Mouse (Mus musculus) heart, postnatal 10 days (tissue): ENCODE measurements around the gene Clta. TPM values are rescaled to one million over a fixed set of nuclear protein-coding genes. Genes with fewer than 3 reads are reported as not detected.

Experiments used
- DNase-seq, 2 experiments: peaks; one replicate each; pipeline ENCODE4 v3.0.0; 2021
- intact Hi-C: fragments of 180-260 bp; cut with DNase I; formaldehyde crosslinking; loops from one replicate; pipeline ENCODE4 v1.15.1; 2025
- total RNA-seq, 2 experiments: library from RNA; stranded (reverse); gene quantifications; 2 replicates each; pipeline ENCODE4 v1.2.3; 2021

Gene Clta
- total RNA-seq, 2 experiments from 2014 or later = 101 to 104 TPM

DNA sequence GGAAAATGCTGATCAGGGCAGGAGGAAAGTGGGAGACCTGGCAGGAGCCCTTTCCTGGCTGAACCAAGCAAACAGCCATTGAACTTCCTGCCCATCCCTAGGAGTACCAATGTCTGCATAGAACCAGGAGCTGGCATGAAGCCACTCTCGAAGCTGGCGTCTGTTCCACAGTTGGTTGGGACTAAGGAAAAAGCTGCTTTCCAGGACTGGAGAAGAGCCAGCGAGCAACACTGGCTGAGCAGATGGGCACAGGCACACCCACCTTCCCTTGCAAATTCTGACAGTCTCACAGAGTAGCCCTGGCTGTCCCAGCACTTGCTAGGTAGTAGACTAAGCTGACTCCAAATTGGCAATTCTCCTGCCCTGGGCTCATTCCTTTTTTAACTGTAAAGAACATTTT is 24.5 kb upstream of the Clta start:
- intact Hi-C loops = loop anchor here (5.0 kb wide), 1 partner anchor 217 kb away; no protein-coding TSS in a partner anchor
- peak; percentile 43 to 58 for DNase-seq

DNA sequence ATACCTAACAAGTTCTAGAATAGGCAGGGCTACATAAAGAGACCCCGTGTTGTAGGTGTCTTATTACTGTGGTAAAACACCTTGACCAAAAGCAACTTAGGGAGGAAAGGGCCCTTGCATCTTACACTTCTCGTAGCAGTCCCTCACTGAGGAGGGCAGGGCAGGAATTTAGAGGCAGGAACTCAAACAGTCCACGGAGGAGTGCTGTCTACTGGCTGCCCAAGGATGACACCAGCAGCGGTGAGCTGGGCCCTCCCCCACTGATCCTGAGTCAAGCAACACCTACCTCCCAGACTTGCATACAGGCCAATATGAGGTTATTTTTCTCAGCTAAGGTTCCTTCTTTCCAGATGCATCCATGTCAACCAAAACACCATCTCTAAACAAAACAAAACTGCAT is 24.0 kb upstream of the Clta start:
- intact Hi-C loops = loop anchor here (5.0 kb wide), 1 partner anchor 218 kb away; no protein-coding TSS in a partner anchor
- no peak for DNase-seq

DNA sequence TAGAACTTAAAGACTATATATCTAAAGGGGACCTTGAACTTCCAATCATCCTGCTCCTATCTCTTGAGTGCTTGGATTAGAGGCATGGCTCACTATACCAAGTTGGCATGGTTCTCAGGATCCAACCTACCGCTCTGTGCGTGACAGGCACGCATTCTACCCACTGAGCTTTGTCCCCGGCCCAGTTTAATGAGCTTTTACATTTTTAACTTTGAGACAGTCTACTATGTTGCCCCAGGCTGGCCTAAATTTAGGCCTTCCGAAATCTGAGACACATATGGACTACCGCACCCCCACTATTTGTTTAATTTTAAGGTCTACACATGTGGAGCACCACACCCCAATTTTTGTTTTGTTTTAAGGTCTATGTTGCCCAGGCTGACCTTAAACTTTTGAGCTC is 23.4 kb upstream of the Clta start:
- no peak for DNase-seq
- intact Hi-C loops = loop anchor here (5.0 kb wide), 1 partner anchor 219 kb away; no protein-coding TSS in a partner anchor

DNA sequence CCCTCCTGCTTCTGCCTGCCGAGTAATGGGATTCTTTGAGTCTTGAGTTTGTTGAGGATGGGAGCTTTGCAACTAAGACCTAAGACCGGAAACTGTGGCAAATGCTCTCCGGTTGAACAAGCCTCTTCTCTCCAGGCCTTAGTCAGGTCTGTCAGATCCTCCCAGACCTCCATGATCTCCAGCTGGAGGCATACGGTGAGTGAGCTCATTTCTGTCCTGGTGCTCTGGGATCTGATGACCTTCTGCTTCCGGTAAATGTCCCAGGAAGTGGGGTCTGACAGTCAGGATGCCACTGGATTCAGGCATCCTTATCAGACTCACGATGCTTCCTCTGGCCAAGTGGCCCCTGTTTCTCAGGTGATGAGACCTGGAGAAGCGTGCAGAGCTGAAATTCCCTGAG is 23.0 kb upstream of the Clta start:
- intact Hi-C loops = loop anchor here (5.0 kb wide), 1 partner anchor 219 kb away; no protein-coding TSS in a partner anchor
- no peak for DNase-seq

DNA sequence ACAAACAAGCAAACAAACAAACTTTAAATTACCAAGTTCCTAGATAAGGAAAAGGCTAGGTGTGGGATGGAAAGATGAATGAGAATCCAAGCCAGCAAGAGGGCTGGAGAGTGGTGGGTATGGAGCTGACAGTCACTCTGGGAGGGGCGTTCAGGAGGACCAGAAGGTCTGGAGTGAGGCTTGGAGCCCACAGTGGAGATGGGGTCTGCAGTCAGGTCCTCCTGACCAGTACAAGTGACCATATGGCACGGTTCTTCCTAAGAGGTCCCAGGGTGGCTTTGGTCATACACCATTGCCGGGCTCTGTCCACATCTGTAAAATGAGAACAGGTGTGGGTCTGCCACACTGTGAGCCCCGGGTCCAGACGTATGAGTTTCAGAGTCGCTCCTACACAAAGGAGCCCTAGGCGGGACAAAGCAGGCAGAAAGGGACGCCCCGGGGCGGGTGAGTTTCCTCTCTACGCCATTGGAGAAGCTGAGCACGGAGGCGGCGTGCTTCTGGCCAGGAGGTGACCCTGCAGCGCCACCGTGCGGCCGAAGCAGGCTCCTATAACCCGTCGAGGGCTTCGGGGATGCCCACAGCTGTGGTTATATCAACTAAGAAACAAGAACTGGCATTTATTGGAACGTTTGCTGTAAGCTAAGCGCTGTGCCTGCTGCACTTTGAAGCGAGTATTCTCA is 22.1 kb upstream of the Clta start:
- intact Hi-C loops = loop anchor here (1.0 to 5.0 kb wide), 3 partner anchors 57 to 220 kb away; no protein-coding TSS in a partner anchor
- DNase-seq = peak; percentile 96 to 98

DNA sequence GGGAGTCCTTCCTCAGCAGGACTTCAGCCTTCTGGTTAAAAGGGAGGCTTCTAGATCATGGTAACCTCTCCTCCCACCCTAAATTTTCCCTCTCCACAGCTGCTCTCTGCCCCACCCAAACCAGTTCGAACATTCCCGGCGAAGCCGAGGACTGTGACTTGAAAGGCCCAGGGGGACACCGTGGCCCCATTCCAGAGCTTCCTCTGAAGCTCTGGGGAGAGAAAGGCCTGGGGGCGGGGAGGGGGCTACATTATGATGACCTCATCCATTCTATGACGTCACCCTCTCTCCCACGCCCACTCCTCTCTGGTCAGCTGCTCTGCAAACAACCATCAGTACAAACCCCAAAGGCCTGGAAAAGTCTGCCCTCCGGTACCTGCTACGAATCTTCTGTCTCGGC is 21.1 kb upstream of the Clta start, which contains the start of gene Ccin:
Ccin (plus strand) TSS at position 303 of the 400 bp plus-strand sequence.
- intact Hi-C loops = loop anchor here (5.0 kb wide), 1 partner anchor 221 kb away; no protein-coding TSS in a partner anchor
- DNase-seq = peak in 1 of 2 experiments; percentile 26

DNA sequence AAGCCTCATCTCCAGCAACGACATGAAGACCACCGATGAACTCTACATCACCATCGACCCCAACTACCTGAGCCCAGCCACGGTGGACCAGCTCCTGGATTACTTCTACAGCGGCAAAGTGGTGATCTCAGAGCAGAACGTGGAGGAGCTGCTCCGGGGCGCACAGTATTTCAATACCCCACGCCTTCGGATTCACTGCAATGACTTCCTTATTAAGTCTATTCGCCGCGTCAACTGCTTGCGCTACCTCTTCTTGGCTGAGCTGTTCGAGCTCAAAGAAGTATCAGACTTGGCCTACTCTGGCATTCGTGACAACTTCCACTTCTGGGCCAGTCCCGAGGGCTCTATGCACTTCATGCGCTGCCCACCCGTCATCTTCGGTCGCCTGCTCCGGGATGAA is 20.5 kb upstream of the Clta start:
- intact Hi-C loops = loop anchor here (5.0 kb wide), 1 partner anchor 221 kb away; no protein-coding TSS in a partner anchor
- no peak for DNase-seq

DNA sequence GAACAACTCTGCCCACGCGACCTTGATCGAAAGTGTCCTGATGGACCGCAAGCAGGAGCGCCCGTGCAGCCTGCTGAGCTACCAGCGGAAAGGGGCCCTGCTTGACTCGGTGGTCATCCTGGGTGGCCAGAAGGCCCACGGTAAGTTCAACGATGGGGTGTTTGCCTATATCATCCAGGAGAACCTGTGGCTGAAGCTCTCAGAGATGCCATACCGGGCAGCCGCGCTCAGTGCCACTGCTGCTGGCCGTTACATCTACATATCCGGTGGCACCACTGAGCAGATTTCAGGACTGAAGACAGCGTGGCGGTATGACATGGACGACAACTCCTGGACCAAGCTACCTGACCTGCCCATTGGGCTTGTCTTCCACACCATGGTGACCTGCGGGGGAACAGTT is 19.9 kb upstream of the Clta start:
- intact Hi-C loops = loop anchor here (5.0 kb wide), 1 partner anchor 222 kb away; no protein-coding TSS in a partner anchor
- DNase-seq = no peak

DNA sequence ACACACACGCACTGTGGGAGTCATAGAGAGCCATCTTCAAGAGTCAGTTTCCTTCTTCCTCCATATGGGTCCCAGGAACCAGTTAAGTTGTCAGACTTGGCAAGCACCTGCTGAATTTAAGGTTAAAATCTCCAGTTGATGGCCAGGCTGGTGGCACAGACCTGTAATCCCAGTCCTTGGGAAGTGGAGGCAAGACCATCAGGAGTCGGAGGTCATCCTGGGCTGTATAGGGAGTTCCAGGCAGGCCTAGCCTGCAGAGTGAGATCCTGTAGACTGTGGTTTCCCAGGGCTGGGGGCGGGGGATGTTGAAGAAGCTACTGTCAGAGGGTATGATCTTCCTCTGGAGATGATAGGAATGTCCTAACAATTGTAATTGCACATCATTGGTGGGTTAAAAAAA is 15.3 kb upstream of the Clta start:
- intact Hi-C loops = no loop called here
- no peak for DNase-seq

DNA sequence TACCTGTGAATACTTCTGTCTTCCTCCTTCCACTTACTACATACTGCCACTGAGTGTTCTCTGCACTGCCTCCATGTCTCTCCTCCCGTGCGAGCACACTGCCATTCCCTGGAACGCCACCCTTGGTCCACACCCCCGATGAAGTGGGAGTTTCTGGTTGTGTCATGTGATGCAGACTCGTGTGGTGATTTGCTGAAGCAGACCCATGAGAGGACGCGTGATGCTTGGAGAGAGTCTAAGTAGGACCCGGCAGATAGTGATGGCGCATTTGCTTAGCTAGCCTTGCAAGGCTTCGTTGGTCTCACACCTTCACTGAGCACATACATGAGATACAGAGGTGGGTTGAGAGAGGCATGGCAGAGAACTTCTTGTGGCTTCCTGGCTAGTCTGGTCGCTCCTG is 11.2 kb upstream of the Clta start:
- DNase-seq = no peak
- intact Hi-C loops = no loop called here

DNA sequence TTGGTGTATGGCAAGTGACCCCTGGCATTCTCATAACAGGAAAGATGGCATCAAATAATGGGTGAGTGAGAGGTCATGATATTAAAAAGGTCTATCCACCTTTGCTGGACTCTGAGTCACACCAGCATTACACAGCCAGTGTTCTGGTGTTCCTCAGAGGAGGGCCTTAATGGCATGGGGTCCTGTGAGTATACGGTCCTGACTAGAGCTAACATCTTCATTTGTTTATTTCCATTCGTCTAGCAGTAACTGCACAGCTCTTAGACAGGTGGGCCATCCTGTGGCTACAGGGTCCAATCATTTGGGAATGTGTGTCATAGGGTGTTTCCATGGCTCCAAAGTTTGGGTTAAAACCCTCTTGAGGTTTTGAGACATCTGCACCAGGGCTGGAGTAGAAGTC is 9.9 kb upstream of the Clta start:
- DNase-seq = no peak
- intact Hi-C loops = no loop called here

DNA sequence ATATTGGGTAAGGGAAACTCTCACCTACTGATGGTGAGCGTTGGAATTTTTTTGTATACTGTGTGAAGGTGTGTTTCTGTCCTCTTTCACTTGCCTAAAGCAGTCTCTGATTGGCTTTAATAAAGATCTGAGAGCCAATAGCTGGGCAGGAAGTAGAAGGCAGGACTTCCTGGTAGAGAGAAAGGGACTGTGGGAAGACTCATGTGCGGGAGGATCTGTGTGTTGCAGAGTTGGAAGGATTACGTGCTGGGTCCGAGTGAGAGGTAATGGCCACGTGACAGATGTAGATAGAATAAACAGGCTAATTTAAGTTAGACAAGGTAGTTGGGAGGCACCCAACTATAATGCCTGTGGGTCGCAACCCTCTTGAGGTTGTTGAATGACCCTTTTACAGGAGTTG is 630 bp upstream of the Clta start:
- intact Hi-C loops = no loop called here
- no peak for DNase-seq

DNA sequence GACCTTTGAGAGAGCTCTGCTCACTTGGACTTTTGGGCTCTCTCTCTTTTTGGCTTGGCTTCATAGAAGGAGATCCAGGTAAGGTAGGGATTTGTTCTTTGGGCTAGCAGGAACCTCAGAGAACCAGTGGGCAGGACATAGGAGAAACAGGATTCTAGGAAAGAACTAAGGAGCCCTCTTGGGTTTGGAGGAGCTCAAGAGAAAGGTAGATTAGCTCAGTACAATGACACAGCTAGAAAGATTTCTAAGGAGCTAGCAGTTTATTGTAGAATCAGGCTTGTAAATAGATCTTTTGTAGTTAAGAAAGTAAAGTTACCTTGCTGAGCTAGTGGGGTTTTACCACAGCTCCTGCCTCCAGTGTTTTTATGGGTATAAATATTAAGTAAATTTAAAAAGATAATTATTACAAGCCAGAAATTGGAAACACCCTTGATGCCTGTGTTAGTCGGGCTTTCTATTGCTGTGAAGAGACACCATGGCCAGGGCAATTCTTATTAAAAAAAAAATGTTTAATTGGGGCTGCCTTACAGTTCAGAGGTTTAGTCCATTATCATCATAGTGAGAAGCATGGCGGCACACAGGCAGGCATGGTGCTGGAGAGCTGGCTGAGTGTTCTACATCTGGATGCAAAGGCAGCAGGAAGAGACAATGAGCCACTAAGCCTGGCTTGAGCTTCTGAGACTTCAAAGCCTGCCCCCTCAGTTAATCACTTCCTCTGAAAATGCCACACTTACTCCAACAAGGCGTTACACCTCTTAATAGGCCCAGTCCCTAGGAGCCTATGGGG is 564 bp downstream of the Clta start:
- DNase-seq = no peak
- intact Hi-C loops = no loop called here

DNA sequence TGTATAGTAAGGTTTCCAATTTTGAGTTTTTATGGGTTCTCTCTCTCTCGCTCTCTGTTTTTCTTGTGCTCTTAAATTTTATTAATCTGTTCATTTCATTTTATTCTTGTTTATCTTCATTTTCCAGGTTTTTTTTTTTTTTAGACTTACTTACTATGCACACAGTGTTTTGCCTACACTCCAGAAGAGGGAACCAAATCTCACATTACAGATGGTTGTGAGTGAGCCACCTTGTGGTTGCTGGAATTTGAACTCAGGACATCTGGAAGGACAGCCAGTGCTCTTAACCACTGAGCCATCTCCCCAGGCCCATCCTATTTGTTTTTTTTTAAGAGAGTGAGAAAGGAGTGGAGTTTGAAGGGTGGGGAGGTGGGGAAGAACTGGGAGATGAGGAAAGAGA is 5.9 kb downstream of the Clta start:
- intact Hi-C loops = no loop called here
- no peak for DNase-seq

DNA sequence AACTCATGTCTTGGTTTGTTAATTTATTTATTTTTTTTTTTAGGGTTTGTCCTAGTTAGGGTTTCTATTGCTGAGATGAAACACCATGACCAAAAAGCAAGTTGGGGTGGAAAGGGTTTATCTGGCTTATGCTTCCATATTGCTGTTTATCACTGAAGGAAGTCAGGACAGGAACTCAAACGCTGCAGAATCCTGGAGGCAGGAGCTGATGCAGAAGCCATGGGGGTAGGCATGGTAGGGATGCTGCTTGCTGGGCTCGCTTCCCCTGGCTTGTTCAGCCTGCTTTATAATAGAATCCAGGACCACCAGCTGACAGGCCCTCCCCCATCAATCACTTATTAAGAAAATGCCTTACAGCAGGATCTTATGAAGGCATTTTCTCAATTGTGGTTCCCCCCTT is 6.6 kb downstream of the Clta start:
- intact Hi-C loops = no loop called here
- DNase-seq = no peak

DNA sequence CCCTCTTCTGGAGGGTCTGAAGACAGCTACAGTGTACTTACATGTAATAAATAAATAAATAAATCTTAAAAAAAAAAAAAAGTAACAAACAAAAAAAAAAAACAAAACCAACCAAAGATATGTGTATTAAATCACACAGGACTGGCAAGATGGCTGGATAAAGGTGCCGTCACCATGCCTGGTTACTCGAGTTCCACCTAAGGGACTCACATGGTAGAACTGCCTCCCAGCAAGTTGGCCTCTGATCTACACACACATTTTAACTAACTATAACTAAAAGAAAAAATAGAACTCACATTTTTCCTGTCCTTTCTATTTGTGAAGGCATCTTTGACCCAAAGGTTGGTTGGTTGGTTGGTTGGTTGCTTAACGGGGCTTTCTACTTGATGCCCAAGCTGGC is 7.5 kb downstream of the Clta start:
- intact Hi-C loops = no loop called here
- no peak for DNase-seq

DNA sequence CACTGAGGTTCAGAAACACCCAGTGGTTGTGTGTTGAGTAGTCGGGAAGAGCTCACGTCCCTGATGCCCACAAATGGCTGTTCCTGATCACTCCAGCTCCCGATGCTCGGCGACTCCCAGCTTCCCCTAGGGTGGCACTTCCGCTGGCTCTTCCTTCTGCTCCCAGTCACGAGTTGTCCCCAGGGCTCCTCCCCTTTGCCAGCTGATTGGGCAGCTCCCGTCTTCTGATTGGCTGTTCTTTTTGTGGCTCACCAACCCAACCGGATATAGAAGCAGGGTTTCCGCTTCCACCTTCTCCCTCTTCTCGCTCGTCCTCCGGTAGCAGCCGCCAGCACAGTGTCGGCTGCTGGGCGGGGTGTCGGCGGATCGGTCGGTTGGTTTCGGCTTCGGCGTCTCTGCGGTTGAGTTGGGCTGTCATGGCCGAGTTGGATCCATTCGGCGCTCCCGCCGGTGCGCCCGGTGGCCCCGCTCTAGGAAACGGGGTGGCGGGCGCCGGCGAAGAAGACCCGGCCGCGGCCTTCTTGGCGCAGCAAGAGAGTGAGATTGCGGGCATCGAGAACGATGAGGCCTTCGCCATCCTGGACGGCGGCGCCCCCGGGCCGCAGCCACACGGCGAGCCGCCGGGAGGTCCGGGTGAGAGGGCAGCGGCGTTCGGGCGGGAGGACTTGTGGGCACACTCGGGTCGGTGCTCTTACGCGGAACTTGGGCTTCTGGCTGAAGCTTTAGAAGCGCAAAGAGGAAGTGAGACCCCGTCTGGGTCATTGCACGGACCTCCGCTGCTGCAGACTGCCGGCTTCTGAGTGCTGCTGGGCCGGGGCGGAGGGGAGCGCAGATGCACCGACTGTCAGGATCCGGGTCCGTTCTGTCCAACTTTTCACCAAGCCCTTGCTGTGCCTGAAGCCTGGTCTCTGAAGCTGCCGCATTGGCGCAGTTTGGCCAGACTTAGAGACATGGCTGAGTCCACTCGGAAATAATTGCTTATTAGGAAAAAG is 8.4 kb downstream of the Clta start:
- DNase-seq = peak; percentile 95
- intact Hi-C loops = no loop called here

DNA sequence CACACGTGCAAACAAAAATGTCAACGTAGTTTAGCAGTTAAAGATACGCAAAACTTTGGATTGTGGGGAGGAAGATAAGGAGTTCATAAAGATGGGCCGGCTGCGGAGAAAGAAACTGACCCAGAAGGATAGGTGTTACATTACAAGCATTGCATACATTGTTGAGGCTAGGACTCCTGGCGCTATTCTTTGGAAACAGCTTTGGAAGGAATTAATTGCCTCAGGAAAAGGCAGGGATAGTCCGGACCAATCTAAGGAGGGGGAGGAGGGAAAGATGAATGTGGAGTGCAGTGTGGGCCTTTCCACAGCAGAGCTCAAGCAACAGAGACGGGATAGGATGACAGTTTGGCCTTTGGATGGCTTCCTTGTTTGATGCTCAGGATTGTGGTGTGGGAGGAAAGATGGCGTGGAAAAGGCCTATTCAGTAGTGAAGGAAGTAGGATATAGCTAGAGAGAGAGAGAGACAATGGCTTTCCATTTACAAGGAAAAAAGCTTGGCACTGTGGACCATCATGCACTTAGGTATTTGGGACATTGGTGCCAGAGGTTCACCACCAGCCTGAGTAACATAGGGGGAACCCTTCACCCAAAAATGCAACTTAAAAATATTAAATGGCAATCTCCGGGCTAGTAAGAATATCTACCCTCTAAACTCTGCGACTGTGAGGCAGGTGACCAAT is 9.3 kb downstream of the Clta start:
- intact Hi-C loops = no loop called here
- no peak for DNase-seq

DNA sequence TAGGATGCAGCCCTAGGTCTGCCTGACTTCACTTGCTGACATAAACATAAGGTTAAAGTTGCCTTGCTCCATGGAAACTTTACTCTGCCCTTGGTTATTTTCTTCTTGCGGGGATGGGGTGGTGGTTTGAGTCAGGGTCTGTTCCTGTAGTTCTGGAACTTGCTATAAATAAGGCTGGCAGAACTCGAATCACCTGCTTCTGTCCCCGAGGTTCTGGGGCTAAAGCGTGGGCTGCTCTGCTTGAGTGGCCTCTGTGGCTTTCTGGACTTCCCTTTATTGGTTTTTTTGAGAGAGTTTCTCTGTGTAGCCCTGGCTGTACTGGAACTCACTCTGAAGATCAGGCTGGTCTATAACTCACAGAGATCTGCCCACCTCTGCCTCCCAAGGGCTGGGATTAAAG is 11.8 kb downstream of the Clta start:
- intact Hi-C loops = no loop called here
- DNase-seq = no peak

DNA sequence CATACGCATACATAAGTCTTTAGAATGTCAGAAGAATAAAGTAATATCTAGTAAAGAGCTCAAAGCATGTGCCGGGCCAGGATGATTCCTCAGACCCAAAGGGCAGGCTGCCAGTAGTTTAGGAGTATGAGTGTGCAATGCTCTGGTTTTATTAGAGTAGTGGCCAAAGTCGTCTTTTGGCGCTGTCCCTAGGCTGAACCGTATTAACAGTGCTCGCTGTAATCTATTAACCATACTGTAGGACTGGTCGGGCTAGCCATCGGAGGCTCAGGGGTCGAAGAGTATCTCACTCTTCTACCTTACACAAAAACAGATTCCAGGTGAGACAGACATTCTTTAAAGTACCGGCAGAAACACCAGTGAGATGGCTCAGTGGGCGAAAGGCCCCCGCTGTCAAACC is 12.5 kb downstream of the Clta start:
- intact Hi-C loops = no loop called here
- DNase-seq = no peak
